Mouse (Mus musculus): ENCODE measurements around the gene Car10.
"Not testable (repeated sequence)": the region's sequence is repeated elsewhere in the genome, so short reads cannot be mapped to it uniquely, and the experiment has no call there.

GRCm38 (mm10) chr11:93401167-93401566 lies 303.3 kb downstream of the Car10 start:
- not testable (repeated sequence) for TF ChIP-seq POLR2A (IDR thresholded peaks at IDR 0.05; ENCODE audit: low read depth, low read length); CTCF (conservative IDR thresholded peaks at IDR 0.05; ENCODE audit: insufficient read depth, insufficient read length, low read depth, low read length)
